Mouse (Mus musculus) heart, adult 8-10 months (tissue): ENCODE measurements at regions not wholly inside any gene's neighbourhood (a gene's known extent, or its start where the extent isn't known, plus 50 kb on each side); places are given as distances from the start of the nearest gene placed in this dataset.

Source experiments
- DNase-seq: peaks from one replicate; pipeline ENCODE4 v3.0.0; 2022; ENCODE audit warnings: low spot score

DNA sequence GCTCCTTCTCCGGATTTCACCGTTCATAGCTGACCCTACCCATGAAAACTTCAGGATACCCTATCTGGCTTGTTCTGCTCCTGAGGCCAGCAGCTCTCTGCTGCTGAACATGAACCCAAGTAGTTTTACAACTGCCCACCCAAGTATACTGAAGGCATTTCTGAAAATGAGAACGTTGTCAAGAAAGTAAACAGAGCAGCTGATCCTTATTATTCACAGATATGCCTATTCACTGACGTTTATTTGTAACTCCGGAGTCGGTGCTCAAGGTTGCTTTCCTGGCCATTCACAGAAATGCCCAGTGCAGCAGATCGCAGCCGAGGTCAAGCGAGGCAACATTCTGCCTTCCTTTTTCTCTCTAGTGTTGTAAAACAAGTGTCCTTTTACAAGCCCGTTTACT, 128.4 kb upstream of the N6amt1 start:
- DNase-seq = no peak

DNA sequence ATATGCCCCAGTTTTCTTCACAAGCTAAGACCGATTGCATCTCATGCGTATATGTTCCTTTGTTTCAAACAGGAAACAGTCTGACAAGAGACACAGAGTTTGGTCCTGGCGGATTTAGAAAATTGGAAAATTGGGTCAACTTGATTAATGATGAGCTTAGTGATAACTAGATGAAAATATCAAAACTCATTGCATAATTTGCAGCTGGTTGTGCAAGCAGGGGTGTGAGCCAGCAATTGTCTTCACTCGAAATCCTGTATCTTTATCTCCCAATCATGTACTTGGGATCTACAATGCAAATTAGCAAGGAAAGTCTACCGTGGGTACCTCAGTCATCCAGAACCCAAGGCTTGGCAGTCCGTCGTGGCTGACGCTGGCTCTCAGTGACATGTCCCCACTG, 128.9 kb upstream of the N6amt1 start:
- no peak for DNase-seq

DNA sequence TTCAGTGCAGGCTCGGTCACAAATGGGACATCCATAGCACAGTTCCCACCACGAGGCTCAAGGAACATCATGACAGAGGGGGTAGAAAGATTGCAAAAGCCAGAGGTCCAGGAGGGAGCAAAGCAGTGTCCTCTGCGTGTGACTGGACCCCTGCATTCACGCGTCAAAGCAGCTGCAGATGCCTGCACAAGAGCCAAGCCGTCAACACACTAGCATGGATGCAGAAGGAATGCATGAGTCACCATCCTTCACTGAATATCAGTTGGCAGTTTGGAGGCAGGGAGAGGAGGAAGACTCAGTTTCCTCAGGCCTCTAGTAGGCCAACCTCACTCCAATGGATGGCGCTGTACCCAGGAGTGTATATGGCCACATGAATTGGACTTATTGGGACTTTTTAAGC, 130.0 kb upstream of the N6amt1 start:
- DNase-seq = no peak

DNA sequence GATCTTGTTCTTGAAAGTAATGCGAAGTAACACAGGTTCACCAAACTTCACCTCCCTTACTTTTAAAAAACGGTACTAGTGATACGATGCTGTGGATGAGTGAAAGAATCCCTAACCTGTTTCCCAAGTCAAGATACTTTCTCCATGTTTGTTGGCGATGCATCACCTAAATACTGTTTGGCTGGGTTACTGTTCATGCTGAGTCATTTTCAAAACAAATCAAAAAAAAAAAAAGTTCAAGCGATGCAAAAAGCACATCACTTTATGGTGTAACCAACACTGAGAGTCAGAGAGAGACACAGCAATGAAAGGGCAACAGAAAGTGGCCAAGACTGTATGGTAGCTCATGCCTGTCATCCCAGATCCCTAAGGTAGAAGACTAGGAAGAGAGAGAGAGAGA, 133.4 kb upstream of the N6amt1 start:
- DNase-seq = no peak

DNA sequence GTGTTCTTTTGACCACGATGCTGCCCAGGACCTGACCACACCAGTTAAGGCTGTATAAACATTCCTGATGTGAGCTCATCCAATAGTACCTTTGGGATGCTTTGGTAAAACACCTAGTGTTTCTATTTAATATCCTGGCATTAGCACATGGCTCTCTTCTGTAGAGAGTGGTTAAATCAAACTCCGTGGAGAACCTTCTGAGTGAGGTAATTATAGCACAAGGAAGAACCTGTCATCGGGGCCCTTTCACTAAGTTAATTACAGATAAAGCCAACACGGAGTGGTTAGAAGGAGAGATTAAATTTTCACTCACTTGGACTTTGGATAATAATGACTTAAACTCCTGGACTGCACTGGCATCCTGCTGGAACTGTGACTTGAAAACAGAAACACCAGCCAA, 133.8 kb upstream of the N6amt1 start:
- no peak for DNase-seq

DNA sequence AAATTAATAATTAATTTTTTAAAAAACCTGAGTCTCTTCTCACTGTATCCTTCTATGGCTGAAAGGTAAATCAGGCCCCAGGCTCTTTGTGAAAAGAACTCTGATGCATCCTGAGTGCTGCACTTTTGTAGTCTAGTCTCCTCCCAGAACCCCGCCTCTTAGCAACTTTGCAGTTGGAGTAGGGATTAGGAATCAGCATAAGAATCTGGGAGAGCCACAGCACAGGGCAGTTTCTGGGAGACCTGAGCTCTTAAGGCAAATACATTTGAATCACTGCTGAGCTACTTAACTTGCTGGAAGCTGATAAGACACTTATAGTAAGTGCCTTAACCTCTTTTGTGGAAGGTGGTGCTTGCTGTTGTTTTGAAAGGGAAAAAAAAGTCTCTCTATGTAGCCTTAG, 146.1 kb upstream of the N6amt1 start:
- no peak for DNase-seq

DNA sequence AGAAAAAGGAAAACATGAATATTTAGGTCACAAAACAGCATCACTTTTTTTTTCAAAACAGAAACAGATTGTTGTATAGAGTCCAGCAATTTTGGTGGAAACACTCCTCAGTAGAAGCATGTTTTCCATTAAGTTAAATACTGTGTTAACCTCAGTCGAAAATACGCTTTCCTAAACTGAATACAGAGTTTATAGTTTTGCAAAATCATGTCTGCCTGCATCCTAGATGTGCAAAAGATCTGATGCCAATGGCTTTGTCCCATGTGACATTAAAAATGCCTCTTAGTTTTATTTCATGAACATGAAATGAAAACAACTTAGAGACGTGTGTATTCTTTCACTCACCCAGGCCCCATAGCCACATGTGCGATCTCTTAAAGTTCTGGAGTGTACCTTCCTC, 163.5 kb upstream of the N6amt1 start:
- no peak for DNase-seq

DNA sequence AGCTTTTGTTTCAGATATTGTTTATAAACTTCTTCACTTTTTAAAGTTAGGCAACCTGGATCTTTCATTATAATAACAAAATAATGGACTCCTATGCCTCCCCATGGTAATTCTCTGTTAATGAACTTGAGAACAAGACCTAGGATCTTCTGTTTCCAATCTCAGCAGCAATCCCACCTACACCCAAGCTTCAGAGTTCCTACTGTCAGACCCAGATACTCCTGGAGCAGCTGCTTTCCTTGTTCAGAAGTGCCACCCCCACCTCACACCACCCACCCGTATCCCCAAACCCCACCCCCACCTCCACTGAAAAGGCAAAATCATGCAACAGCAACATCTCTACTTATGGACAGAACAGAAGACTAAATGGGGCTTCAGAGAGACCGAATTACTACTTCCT, 165.2 kb upstream of the N6amt1 start:
- DNase-seq = no peak

DNA sequence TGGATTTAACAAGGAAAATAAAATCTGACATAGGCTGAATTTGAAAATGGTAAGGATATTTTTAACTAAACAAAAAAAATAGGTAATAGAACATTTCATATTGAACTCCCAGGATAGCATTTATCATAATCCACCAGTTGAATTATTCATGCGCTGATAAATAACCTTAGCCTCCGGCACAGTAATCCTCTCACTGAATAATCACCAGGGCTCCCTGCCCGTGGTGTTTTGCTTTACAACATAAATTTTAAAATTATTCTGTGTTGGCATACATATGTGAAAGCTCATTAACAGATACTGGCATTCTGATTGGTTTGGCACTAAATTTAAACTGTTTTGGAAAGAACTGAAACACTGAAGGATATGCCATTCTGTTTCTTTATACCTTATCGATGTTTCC, 181.6 kb upstream of the N6amt1 start:
- no peak for DNase-seq

DNA sequence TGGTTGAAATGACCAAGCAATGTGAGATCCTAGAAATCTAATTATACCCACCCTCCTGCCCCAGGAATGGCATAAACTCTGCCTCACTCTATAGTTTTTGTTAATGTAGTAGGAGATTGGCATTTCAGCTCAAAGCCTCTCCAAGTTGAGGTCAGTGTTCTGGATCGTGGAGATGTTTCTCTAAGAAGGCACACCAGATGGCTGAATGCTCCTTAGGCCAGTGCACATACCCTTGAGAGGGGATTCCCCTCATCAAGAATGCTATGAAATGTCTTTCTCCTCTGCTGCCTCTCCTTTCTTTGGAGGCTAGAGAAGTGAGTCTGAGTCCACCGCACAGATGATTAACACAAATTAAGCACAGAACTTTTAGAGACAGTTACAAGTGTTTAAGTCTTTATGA, 214.7 kb upstream of the N6amt1 start:
- no peak for DNase-seq

DNA sequence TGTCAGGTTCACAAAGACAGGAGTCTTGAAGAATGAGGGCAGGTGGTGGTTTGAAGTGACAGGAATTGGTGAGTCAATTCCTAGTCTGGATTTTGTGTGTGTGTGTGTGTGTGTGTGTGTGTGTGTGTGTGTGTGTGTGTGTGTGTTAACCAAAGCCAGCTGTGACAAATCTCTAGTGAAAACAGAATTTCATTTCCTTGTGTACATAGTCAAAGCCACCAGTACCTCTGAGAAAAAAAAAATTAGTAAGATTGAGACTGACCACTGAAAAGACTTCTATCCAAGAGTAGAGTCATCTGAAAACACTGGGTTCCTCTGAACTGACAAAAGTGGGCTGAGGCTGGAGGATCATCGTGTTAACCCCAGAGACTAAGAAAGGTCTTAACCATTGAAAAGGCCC, 217.5 kb upstream of the N6amt1 start:
- DNase-seq = no peak

DNA sequence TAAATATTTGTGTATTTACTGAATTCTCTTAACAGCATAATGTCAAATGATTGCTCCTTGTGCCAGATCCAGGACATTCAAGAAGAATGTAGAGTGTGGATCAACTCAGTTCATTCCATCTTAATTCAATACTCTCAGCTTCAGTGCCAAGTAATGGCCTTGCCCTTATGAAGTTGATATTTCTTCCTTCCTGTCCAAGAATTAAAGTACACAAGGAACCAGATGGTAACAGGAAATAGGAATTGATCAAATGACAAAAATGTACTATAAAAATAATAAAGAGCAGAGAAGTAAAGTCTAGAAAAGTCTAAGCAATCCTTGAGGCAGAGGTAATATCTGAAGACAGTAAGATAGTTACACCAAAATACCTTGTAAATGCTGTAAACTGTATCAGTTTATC, 219.5 kb upstream of the N6amt1 start:
- no peak for DNase-seq

DNA sequence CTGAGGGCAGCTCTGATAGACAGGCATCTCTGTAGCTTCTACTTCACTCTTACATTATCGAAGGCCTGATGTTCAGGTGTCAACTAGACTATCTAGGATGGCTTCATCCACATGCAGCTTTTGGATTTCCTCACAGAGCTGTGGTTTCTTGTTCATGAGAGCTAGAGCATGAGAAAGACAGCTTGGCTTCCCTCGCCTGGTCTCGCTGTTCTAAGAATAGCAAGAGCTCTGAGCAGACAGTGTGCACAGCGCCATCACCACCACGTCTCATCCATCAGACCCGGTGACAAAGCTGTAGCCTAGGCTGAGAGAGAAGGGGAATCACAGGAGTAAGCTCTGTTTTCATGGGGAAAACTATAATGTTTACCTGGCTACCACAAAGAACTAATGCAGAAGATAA, 220.1 kb upstream of the N6amt1 start:
- no peak for DNase-seq

DNA sequence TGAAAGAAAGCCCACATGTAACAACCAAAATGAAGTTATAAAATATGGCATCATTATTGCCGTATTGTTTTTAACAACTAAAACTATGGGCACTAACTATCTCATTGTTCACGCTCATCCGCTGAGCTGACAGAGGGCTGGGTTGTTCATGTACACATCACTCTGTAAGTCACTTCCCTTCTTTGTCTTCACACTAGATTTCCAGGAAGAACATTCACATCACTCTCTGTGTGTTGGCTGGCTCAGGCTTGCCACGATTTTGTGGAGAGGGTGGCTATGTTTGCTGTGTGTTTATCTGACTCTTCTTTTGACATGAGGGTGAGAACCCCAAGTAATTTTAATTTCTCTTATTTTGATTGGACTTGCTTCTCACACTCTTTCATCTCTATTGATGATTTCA, 221.9 kb upstream of the N6amt1 start:
- DNase-seq = no peak

DNA sequence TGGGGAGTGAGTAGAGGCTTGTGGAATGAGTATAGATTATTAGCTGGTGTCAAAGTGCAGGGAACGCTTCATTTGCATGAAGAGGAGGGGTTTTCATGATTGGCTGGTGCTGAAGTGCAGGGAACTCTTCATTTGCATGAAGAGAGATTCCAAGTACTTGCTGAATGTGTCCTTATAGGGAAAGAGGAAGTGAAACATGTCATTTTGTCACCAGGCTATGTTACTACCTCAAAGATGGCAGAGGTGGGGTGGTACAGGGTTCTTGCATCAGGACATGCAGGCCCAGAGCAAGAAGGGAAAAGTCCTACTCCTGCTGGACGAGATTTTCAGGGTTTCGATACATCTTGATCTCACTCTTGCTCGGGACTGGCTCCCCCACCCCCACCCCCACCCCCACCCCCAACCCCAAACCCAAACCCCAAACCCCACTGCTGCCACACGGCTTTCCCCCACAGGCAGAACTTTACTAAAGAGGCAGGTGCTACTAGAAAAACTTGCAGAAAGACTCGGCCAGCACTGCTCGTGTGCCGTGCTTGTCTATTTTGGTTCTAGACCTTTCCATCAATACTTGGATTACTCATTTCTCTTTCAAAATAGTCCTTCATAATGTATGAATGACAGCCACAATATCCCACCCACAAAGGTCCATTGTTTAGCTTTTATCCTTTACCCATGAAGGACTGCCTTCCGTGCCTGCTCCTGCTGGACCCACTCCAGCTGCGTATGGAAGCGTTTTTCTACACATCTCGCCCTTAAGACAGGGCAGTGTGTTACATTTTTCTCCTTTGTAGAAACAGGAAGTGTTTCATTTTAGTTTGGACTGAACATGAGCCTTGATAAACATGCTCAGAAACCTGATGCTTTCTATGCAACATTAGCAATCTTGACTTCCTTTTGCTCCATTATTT, 223.0 kb upstream of the N6amt1 start:
- DNase-seq = no peak

DNA sequence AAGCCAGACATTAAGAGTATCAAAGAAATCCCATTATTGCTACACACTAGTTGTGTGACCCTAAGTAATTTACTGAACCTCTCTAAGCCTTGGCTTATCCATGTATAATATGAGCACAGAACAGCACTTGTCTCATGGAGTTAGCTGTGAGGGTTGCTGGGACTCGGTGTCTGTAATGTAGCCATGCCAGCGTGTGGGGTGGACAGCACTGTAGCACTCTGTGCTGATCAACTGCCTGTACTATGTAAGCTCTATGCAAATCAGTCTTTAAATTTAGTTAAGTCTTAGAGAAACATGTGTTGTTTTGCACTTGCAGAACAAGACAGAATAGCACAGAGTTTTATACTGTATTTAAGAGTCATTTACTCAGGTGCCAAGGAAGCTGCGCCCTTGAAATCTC, 225.0 kb upstream of the N6amt1 start:
- DNase-seq = no peak

DNA sequence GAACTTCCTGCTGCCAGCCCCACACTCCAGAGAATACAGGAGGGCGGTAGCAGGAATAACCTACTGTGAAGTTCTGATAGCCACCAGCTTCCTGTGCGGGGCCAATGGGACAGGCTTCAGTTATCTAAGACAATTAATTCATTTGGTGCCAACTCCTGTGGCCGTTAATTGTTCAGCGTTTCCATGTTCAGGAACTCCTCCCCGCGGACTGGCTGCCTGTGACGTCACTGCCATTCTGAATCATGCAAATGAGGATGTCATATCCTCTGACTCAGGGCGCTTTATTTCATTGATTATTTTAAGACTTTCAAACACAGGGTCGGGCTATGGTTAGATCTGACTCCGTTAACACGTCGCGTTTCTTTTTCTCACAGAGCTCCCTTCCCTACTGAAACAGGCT, 225.8 kb upstream of the N6amt1 start:
- DNase-seq = peak; percentile 83

DNA sequence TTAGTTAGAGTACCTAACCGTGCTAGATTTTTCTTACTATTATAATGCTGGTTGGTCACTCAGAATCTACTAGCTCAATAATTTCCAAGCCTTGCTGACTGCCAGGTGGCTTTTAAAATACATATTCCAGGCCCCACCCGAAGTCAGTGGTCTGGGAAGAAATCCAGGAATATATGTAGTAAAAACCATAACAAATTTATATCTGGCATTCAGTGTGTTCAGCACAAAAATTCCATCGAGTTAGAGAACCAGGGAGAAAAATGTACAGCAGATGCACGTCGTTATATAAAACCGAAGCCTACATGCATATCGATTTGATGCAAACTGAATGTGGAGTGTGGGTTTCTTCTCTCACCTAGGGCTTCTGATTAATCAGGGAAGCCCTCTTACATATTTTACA, 229.5 kb upstream of the N6amt1 start:
- DNase-seq = no peak

DNA sequence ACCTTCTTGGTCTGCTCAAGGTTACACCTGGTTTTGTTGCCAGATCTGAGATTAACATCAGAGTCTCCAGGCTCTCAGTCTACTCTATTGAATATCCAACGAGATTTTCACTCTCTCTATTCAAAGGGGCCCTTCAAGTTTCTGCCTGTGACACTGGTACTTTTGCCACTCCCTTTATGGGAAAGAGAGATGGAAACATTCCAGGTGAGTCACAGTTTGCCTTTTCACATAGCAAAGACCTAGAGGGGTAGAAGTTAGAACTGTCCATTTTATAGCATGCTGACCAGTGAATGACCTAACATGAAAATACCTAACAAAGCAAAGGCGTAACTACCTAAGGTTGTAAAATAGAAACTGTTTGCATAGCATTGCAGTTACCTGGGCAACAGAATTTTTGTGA, 250.4 kb upstream of the N6amt1 start:
- DNase-seq = no peak

DNA sequence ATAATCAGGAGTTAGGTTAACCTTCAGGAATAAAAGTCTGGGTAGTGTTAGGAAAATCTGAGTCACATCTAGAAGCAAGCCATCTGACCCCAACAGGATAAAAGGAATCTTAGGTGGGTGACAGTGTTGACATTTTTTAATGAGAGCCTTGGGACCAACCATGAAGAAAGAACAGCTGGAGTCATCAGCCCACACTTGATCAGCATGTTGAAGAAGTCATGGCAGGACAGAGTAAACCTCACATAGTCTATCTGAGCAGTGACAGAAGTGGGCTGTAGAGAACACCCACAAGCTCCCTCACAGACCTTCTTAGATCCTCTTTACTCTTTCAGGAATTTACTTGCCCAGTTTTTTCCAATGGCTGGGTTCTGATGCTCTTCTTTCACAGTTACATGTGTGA, 251.9 kb upstream of the N6amt1 start:
- no peak for DNase-seq

DNA sequence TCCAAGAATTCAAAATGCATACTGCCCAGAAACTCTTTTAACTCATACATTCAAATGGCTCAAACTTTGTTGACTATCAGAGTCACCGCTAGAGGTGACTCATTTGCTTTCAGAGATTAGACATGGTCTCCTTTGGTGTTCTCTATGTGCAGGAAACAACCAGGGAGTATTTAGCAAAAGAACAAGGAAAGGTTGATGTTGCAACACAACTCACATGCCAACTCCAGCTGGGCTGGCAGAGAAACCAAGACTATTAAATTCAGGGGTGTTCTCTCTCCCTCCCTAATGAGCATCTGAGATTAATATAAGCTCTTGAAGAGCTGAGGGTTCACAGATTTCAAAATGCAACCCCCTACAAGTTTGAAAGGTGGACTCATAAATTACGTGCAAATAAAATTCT, 262.0 kb upstream of the N6amt1 start:
- DNase-seq = no peak

DNA sequence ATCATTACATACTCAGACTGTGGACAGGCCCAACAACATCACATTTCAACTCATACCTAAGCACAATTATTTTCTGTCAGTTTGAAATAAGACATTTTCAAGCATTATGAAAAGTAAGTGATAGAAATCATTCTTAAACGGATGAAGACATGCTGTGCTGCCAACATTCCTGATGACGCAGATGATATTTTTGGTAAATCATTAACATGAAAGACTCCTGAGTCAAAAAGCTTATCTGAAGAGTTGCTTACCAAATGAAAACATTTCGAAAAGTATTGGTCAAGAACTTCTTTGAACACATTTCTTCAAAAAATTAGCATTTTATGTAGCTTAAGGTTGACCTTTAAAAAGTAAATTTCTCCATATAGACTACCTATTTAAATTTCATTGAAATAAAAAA, 264.7 kb upstream of the N6amt1 start:
- no peak for DNase-seq

DNA sequence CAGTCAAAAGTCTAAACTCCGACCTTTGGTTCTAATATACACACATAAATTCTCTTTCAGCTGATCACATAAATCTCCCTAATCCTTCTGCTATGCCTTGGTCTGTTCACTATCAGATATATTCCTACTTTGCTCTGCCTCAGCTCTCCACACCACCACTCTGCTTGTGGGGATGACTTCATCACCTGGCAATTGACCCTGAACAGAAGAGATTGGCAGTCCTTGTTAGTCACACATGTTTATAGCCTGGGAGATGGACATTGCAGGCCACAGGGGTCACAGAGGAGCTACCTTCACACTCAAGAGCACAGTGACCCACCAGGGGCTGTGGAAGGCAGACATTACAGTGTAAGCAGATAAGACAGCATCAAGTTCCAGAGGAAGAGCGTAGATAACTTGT, 270.5 kb upstream of the N6amt1 start:
- no peak for DNase-seq

DNA sequence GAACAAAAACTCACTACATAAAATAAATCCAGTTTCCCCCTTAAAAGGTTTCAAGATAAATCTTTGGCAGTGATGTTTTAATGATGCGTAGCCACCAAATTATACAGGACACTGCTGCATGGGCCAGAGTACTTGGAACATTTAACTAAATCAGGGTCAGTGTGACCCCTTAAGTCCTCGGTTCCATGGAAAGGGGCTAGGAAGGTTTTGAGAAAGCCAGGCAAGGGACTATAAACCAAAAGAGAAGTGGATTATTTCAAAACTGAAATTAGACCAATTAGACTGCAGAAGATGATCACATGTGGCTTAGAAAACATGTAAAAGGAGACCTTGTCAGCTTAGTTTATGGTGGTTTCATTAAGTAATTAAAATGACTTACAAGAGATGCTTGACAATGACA, 276.6 kb upstream of the N6amt1 start:
- DNase-seq = no peak
